Mouse (Mus musculus): ENCODE results near the gene Dhrs3. TPM values are rescaled to one million over a fixed set of nuclear protein-coding genes. Genes with fewer than 3 reads are reported as not detected.

Gene Dhrs3
- polyA plus RNA-seq, 1 experiment from 2014 or later, result 19.6 TPM

- 87% methylated on average over 5 of the region's 5 CpGs for WGBS
- ATAC-seq (replicated peaks), result no peak
Observed at GRCm38 (mm10) chr4:144901561-144902111, 9.0 kb downstream of the Dhrs3 start.

DNA sequence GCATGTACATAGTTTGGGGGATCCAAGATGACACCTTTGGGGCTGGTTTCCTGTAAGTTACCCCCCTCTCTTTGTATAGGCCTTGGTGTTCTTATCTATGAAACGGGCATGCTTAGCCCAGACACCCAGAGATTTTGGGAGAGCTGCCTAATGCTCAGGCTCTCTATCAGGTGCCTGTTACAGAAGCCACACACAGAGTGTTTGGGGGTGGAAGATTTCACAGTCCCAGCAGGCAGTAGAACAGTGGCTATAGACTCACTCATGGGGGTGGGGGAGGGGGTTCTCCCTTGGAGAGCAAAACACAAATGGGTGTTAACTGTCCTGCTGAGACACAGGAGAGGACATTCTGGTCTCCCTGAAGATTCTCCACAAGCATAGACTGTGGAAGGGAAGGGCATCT, 10.5 kb downstream of the Dhrs3 start:
- no peak overlapping the region for H3K4me2 ChIP-seq (replicated peaks)
- no peaks in the 10 kb centered on the region for H3K36me3 ChIP-seq
- H3K4me1 ChIP-seq, result no peaks in the 10 kb centered on the region
- H3K27me3 ChIP-seq, result no peaks in the 10 kb centered on the region
- WGBS, result 76% methylated on average over 1 of the region's 1 CpGs
- no peak overlapping the region for H3K9ac ChIP-seq (replicated peaks)
- H3K9me3 ChIP-seq, result no peaks in the 10 kb centered on the region
- no peak for ATAC-seq (replicated peaks)
- no peak overlapping the region for H3K27ac ChIP-seq (replicated peaks)
- H3K4me3 ChIP-seq, result no peak overlapping the region

More at GRCm38 (mm10) chr4:144901561-144902111, 9.0 kb downstream of the Dhrs3 start:
- Histone ChIP-seq H3K9me3 (no peaks in the 10 kb centered on the region), H3K4me3 (no peak overlapping the region), H3K4me2 (replicated peaks) (no peak overlapping the region), H3K27ac (replicated peaks) (no peak overlapping the region), H3K27me3 (no peaks in the 10 kb centered on the region), H3K36me3 (no peaks in the 10 kb centered on the region), H3K9ac (replicated peaks) (no peak overlapping the region), H3K4me1 (no peaks in the 10 kb centered on the region)

DNA sequence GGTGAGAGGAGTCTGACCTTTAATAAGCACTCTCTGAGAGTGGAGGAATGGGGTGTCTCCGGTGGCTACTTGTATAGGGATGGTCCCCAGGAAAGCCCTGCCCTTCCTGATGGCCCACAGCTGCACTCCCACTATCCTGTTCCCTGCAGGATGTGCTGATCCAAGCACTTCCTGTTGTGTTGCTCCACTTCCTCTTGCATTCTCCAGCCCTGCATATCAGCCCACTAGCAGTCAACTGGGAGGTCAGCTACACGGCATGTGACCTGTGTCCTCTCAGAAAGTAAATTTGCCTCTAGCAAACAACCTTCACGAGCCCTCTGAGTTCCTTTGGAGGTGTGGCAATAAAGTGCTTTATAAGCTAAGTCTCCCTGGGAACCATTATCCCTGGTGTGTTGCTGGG, 11.3 kb downstream of the Dhrs3 start:
- Histone ChIP-seq H3K27ac (replicated peaks) (no peak overlapping the region), H3K27me3 (no peaks in the 10 kb centered on the region), H3K4me2 (replicated peaks) (no peak overlapping the region), H3K4me1 (no peaks in the 10 kb centered on the region), H3K4me3 (no peak overlapping the region), H3K36me3 (no peaks in the 10 kb centered on the region), H3K9me3 (no peaks in the 10 kb centered on the region), H3K9ac (replicated peaks) (no peak overlapping the region)
- ATAC-seq (replicated peaks), result no peak
- 87% methylated on average over 3 of the region's 3 CpGs for WGBS

DNA sequence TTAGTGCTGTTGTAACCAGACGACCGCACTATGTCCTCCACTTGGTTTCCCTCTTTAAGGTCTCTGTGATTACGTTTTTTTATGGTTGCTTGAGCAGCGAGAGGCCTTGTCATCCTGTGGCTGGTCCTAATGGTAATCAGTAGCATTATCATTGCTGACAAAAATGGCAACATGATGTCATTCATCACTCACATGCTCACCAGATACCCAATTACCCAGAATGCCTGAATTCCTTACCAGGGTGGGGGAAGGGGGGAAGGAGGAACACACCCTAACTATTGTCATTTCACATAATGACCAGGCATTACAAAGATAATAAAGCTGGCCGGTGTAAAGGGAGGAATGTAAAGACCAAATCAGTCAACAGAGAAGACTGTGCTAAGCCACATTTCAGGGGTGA, 12.5 kb downstream of the Dhrs3 start:
- Histone ChIP-seq H3K4me1 (no peaks in the 10 kb centered on the region), H3K4me3 (no peak overlapping the region), H3K9me3 (no peaks in the 10 kb centered on the region), H3K27me3 (no peaks in the 10 kb centered on the region), H3K27ac (replicated peaks) (no peak overlapping the region), H3K4me2 (replicated peaks) (no peak overlapping the region), H3K36me3 (no peaks in the 10 kb centered on the region), H3K9ac (replicated peaks) (no peak overlapping the region)
- no peak for ATAC-seq (replicated peaks)
- 72% methylated on average over 5 of the region's 5 CpGs for WGBS

DNA sequence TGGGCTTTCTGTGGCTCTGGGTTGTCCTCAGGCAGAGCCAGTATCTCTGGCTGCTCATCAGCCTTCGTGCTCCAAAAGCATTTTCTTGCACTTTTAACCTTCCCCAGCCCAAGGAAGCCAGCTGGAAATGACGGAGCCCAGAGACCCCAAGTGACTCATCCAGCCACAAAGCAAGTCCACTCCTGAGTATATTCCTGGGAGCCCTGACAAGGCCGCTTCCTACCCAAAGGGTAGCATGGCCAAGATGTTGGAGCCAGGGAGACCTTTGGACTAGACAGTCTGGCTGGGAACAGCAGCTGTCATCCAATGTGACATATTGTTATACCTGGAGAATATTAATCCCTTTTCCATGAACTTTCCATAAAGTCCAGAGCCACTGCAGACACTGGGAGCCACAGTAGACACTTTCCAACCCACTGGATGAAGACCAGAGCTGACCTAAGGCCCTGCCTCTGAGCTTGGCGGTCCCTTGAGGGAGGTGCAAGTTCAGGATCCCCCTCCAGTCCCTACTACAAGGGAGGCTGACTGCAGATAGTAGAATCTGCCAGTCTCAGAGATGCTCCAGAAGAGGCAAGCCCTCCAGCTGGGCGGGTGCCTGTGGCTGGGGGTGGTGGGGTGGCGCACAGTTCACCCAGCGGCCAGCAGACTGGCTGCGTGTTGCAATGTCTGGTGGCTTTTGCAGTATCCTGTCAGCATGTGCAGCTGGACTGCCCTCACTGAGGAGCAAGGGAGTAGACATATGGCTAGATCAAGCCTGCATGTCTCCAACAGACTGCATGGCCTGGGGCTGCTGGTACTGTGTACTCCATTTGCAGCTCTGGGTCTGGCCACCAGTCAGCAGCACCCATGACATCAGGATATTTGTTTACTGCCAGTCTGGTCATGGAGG, 13.6 kb downstream of the Dhrs3 start:
- Histone ChIP-seq H3K27ac (replicated peaks) (no peak overlapping the region), H3K9me3 (no peaks in the 10 kb centered on the region), H3K4me2 (replicated peaks) (no peak overlapping the region), H3K9ac (replicated peaks) (no peak overlapping the region), H3K4me1 (no peaks in the 10 kb centered on the region), H3K27me3 (no peaks in the 10 kb centered on the region), H3K36me3 (no peaks in the 10 kb centered on the region), H3K4me3 (no peak overlapping the region)
- 88% methylated on average over 8 of the region's 8 CpGs for WGBS
- no peak for ATAC-seq (replicated peaks)

GRCm38 (mm10) chr4:144906978-144907703, 14.5 kb downstream of the Dhrs3 start:
- Histone ChIP-seq H3K4me1 (no peaks in the 10 kb centered on the region), H3K9me3 (no peaks in the 10 kb centered on the region), H3K9ac (replicated peaks) (no peak overlapping the region), H3K4me2 (replicated peaks) (no peak overlapping the region), H3K36me3 (no peaks in the 10 kb centered on the region), H3K4me3 (no peak overlapping the region), H3K27me3 (no peaks in the 10 kb centered on the region), H3K27ac (replicated peaks) (no peak overlapping the region)
- ATAC-seq (replicated peaks), result no peak
- WGBS, result 83% methylated on average over 4 of the region's 4 CpGs

DNA sequence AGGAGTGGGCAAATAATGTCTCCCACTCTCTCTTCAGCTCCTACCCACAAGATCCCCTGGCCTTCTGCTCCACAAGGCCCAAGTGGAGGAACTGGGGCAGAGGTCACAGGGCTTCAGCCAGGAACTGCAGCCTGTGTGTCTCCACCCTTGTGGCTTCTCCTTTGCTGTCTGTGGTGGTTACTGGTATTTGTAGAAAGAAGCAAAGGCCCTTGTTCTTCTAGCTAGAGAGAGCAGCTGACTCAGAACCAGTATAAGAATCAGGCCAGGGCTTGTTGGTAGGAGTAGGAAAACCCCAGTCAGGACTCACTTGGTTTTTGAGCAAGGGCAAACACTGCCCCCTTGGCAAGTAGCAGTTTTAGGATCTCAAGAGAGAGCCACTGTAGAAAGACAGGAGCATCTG, 16.2 kb downstream of the Dhrs3 start:
- Histone ChIP-seq H3K27ac (replicated peaks) (no peak overlapping the region), H3K4me3 (no peak overlapping the region), H3K9me3 (no peaks in the 10 kb centered on the region), H3K4me1 (no peaks in the 10 kb centered on the region), H3K9ac (replicated peaks) (no peak overlapping the region), H3K4me2 (replicated peaks) (no peak overlapping the region), H3K27me3 (no peaks in the 10 kb centered on the region), H3K36me3 (no peaks in the 10 kb centered on the region)
- ATAC-seq (replicated peaks), result no peak

GRCm38 (mm10) chr4:144910281-144910680, 17.7 kb downstream of the Dhrs3 start:
- H3K27ac ChIP-seq (replicated peaks), result no peak overlapping the region
- no peaks in the 10 kb centered on the region for H3K4me1 ChIP-seq
- no peaks in the 10 kb centered on the region for H3K9me3 ChIP-seq
- no peak overlapping the region for H3K9ac ChIP-seq (replicated peaks)
- no peaks in the 10 kb centered on the region for H3K27me3 ChIP-seq
- H3K4me3 ChIP-seq, result no peak overlapping the region
- H3K4me2 ChIP-seq (replicated peaks), result no peak overlapping the region
- 75% methylated on average over 3 of the region's 3 CpGs for WGBS
- H3K36me3 ChIP-seq, result no peaks in the 10 kb centered on the region
- no peak for ATAC-seq (replicated peaks)

- H3K9me3 ChIP-seq, result no peaks in the 10 kb centered on the region
- H3K27me3 ChIP-seq, result no peaks in the 10 kb centered on the region
- no peak for ATAC-seq (replicated peaks)
- no peak overlapping the region for H3K4me2 ChIP-seq (replicated peaks)
- no peaks in the 10 kb centered on the region for H3K4me1 ChIP-seq
- no peak overlapping the region for H3K9ac ChIP-seq (replicated peaks)
- 83% methylated on average over 6 of the region's 6 CpGs for WGBS
- no peaks in the 10 kb centered on the region for H3K36me3 ChIP-seq
- H3K27ac ChIP-seq (replicated peaks), result no peak overlapping the region
- H3K4me3 ChIP-seq, result no peak overlapping the region
Observed at GRCm38 (mm10) chr4:144913298-144914152, 20.9 kb downstream of the Dhrs3 start.

GRCm38 (mm10) chr4:144916520-144916919, 23.9 kb downstream of the Dhrs3 start:
- H3K4me2 ChIP-seq (replicated peaks), result no peak overlapping the region
- H3K36me3 ChIP-seq, result no peaks in the 10 kb centered on the region
- ATAC-seq (replicated peaks), result no peak
- H3K4me1 ChIP-seq, result no peaks in the 10 kb centered on the region
- H3K27ac ChIP-seq (replicated peaks), result no peak overlapping the region
- H3K9ac ChIP-seq (replicated peaks), result no peak overlapping the region
- H3K4me3 ChIP-seq, result no peak overlapping the region
- H3K9me3 ChIP-seq, result no peaks in the 10 kb centered on the region
- 92% methylated on average over 6 of the region's 6 CpGs for WGBS
- H3K27me3 ChIP-seq, result no peaks in the 10 kb centered on the region

- H3K4me2 ChIP-seq (replicated peaks), result no peak overlapping the region
- no peak overlapping the region for H3K4me3 ChIP-seq
- no peak overlapping the region for H3K27ac ChIP-seq (replicated peaks)
- no peaks in the 10 kb centered on the region for H3K9me3 ChIP-seq
- no peak for ATAC-seq (replicated peaks)
- H3K36me3 ChIP-seq, result no peaks in the 10 kb centered on the region
- no peak overlapping the region for H3K9ac ChIP-seq (replicated peaks)
- H3K4me1 ChIP-seq, result no peaks in the 10 kb centered on the region
- no peaks in the 10 kb centered on the region for H3K27me3 ChIP-seq
- WGBS, result 75% methylated on average over 4 of the region's 4 CpGs
Observed at GRCm38 (mm10) chr4:144917101-144917500, 24.5 kb downstream of the Dhrs3 start.

DNA sequence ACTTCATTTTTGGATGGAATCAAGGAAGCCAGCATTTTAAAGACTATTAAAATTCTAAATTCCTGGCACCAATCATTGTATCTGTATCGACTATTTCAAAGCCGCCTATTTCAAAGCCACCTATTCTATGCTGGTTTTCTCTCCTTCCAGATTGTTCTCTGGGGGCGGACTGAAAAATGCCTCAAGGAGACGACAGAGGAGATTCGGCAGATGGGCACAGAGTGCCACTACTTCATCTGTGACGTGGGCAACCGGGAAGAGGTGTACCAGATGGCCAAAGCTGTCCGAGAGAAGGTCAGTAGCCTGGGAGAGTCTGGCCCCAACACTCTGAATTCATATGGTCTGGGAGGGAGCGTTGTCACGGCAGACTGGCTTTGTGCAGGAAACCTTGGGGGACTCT, 25.9 kb downstream of the Dhrs3 start:
- Histone ChIP-seq H3K4me3 (no peak overlapping the region), H3K4me1 (no peaks in the 10 kb centered on the region), H3K27me3 (no peaks in the 10 kb centered on the region), H3K9ac (replicated peaks) (no peak overlapping the region), H3K9me3 (no peaks in the 10 kb centered on the region), H3K27ac (replicated peaks) (no peak overlapping the region), H3K36me3 (no peaks in the 10 kb centered on the region), H3K4me2 (replicated peaks) (no peak overlapping the region)
- 94% methylated on average over 10 of the region's 10 CpGs for WGBS
- no peak for ATAC-seq (replicated peaks)
